Mouse (Mus musculus): ENCODE measurements around the gene Ildr1. TPM values are rescaled to one million over a fixed set of nuclear protein-coding genes. Genes with fewer than 3 reads are reported as not detected.

Gene Ildr1
- polyA plus RNA-seq, 1 experiment from 2014 or later = not detected

- whole genome bisulfite sequencing (ENCODE audit: missing documents) = 0% methylated on average over 2 of the region's 2 CpGs
- H3K79me2 ChIP-seq (ENCODE audit: inconsistent target) = no peaks in the 10 kb centered on the region
- H3K27ac ChIP-seq = no peak overlapping the region
- H3K4me3 ChIP-seq (ENCODE audit: inconsistent target) = no peak overlapping the region
- no peaks in the 10 kb centered on the region for H3K36me3 ChIP-seq (ENCODE audit: inconsistent target)
Observed at GRCm38 (mm10) chr16:36675304-36675703, 18.5 kb upstream of the Ildr1 start.

GRCm38 (mm10) chr16:36675902-36676301 is 17.9 kb upstream of the Ildr1 start:
- Histone ChIP-seq H3K27ac (no peak overlapping the region), H3K79me2 (ENCODE audit: inconsistent target) (no peaks in the 10 kb centered on the region), H3K4me3 (ENCODE audit: inconsistent target) (no peak overlapping the region), H3K36me3 (ENCODE audit: inconsistent target) (no peaks in the 10 kb centered on the region)
- 70% methylated on average over 2 of the region's 2 CpGs for WGBS (ENCODE audit: missing documents)

GRCm38 (mm10) chr16:36681829-36682228 is 11.9 kb upstream of the Ildr1 start:
- H3K27ac ChIP-seq = no peak overlapping the region
- no peaks in the 10 kb centered on the region for H3K79me2 ChIP-seq (ENCODE audit: inconsistent target)
- H3K36me3 ChIP-seq (ENCODE audit: inconsistent target) = no peaks in the 10 kb centered on the region
- WGBS (ENCODE audit: missing documents) = 95% methylated on average over 3 of the region's 3 CpGs
- no peak overlapping the region for H3K4me3 ChIP-seq (ENCODE audit: inconsistent target)

GRCm38 (mm10) chr16:36684325-36684918 is 9.4 kb upstream of the Ildr1 start:
- H3K4me3 ChIP-seq (ENCODE audit: inconsistent target) = no peak overlapping the region
- no peaks in the 10 kb centered on the region for H3K79me2 ChIP-seq (ENCODE audit: inconsistent target)
- H3K36me3 ChIP-seq (ENCODE audit: inconsistent target) = no peaks in the 10 kb centered on the region
- 77% methylated on average over 6 of the region's 6 CpGs for WGBS (ENCODE audit: missing documents)
- no peak overlapping the region for H3K27ac ChIP-seq

GRCm38 (mm10) chr16:36688076-36688475 is 5.7 kb upstream of the Ildr1 start:
- WGBS (ENCODE audit: missing documents) = 100% methylated on average over 2 of the region's 2 CpGs
- no peaks in the 10 kb centered on the region for H3K36me3 ChIP-seq (ENCODE audit: inconsistent target)
- H3K4me3 ChIP-seq (ENCODE audit: inconsistent target) = no peak overlapping the region
- H3K27ac ChIP-seq = no peak overlapping the region
- H3K79me2 ChIP-seq (ENCODE audit: inconsistent target) = no peaks in the 10 kb centered on the region

GRCm38 (mm10) chr16:36691484-36691883 is 2.3 kb upstream of the Ildr1 start:
- 96% methylated on average over 3 of the region's 3 CpGs for WGBS (ENCODE audit: missing documents)
- no peak overlapping the region for H3K4me3 ChIP-seq (ENCODE audit: inconsistent target)
- H3K27ac ChIP-seq = no peak overlapping the region
- no peaks in the 10 kb centered on the region for H3K79me2 ChIP-seq (ENCODE audit: inconsistent target)
- H3K36me3 ChIP-seq (ENCODE audit: inconsistent target) = no peaks in the 10 kb centered on the region

GRCm38 (mm10) chr16:36694798-36695290 is 1.1 kb downstream of the Ildr1 start:
- H3K4me3 ChIP-seq (ENCODE audit: inconsistent target) = no peak overlapping the region
- no peaks in the 10 kb centered on the region for H3K36me3 ChIP-seq (ENCODE audit: inconsistent target)
- WGBS (ENCODE audit: missing documents) = 97% methylated on average over 8 of the region's 9 CpGs
- no peaks in the 10 kb centered on the region for H3K79me2 ChIP-seq (ENCODE audit: inconsistent target)
- H3K27ac ChIP-seq = no peak overlapping the region

- H3K27ac ChIP-seq = no peak overlapping the region
- WGBS (ENCODE audit: missing documents) = 31% methylated on average over 8 of the region's 8 CpGs
- H3K4me3 ChIP-seq (ENCODE audit: inconsistent target) = no peak overlapping the region
- no peaks in the 10 kb centered on the region for H3K36me3 ChIP-seq (ENCODE audit: inconsistent target)
- no peaks in the 10 kb centered on the region for H3K79me2 ChIP-seq (ENCODE audit: inconsistent target)
Observed at GRCm38 (mm10) chr16:36697331-36697730, 3.6 kb downstream of the Ildr1 start.

- no peak overlapping the region for H3K4me3 ChIP-seq (ENCODE audit: inconsistent target)
- 79% methylated on average over 2 of the region's 2 CpGs for WGBS (ENCODE audit: missing documents)
- no peaks in the 10 kb centered on the region for H3K79me2 ChIP-seq (ENCODE audit: inconsistent target)
- no peak overlapping the region for H3K27ac ChIP-seq
- H3K36me3 ChIP-seq (ENCODE audit: inconsistent target) = no peaks in the 10 kb centered on the region
Observed at GRCm38 (mm10) chr16:36700484-36700883, 6.7 kb downstream of the Ildr1 start.

- no peak overlapping the region for H3K27ac ChIP-seq
- no peak overlapping the region for H3K4me3 ChIP-seq (ENCODE audit: inconsistent target)
- WGBS (ENCODE audit: missing documents) = 84% methylated on average over 5 of the region's 6 CpGs
- no peaks in the 10 kb centered on the region for H3K79me2 ChIP-seq (ENCODE audit: inconsistent target)
- no peaks in the 10 kb centered on the region for H3K36me3 ChIP-seq (ENCODE audit: inconsistent target)
Observed at GRCm38 (mm10) chr16:36707702-36708423, 14.1 kb downstream of the Ildr1 start.

GRCm38 (mm10) chr16:36708751-36709150 is 15.0 kb downstream of the Ildr1 start:
- Histone ChIP-seq H3K36me3 (ENCODE audit: inconsistent target) (no peaks in the 10 kb centered on the region), H3K27ac (no peak overlapping the region), H3K79me2 (ENCODE audit: inconsistent target) (no peaks in the 10 kb centered on the region), H3K4me3 (ENCODE audit: inconsistent target) (no peak overlapping the region)
- 27% methylated on average over 7 of the region's 7 CpGs for WGBS (ENCODE audit: missing documents)

GRCm38 (mm10) chr16:36709405-36709804 is 15.6 kb downstream of the Ildr1 start:
- H3K79me2 ChIP-seq (ENCODE audit: inconsistent target) = no peaks in the 10 kb centered on the region
- H3K27ac ChIP-seq = no peak overlapping the region
- H3K4me3 ChIP-seq (ENCODE audit: inconsistent target) = no peak overlapping the region
- WGBS (ENCODE audit: missing documents) = 31% methylated on average over 17 of the region's 17 CpGs
- H3K36me3 ChIP-seq (ENCODE audit: inconsistent target) = no peaks in the 10 kb centered on the region

- H3K27ac ChIP-seq = no peak overlapping the region
- H3K79me2 ChIP-seq (ENCODE audit: inconsistent target) = no peaks in the 10 kb centered on the region
- 93% methylated on average over 2 of the region's 2 CpGs for WGBS (ENCODE audit: missing documents)
- no peaks in the 10 kb centered on the region for H3K36me3 ChIP-seq (ENCODE audit: inconsistent target)
- no peak overlapping the region for H3K4me3 ChIP-seq (ENCODE audit: inconsistent target)
Observed at GRCm38 (mm10) chr16:36710794-36711193, 17.0 kb downstream of the Ildr1 start.

GRCm38 (mm10) chr16:36711760-36712159 is 18.0 kb downstream of the Ildr1 start:
- H3K4me3 ChIP-seq (ENCODE audit: inconsistent target) = no peak overlapping the region
- H3K27ac ChIP-seq = peak overlapping the region; percentile 59
- H3K36me3 ChIP-seq (ENCODE audit: inconsistent target) = no peaks in the 10 kb centered on the region
- H3K79me2 ChIP-seq (ENCODE audit: inconsistent target) = no peaks in the 10 kb centered on the region
- WGBS (ENCODE audit: missing documents) = 20% methylated on average over 12 of the region's 12 CpGs

GRCm38 (mm10) chr16:36717481-36717880 is 23.7 kb downstream of the Ildr1 start:
- peak overlapping the region; percentile 16; the same call in 1 of the 2 replicates for H3K27ac ChIP-seq
- whole genome bisulfite sequencing (ENCODE audit: missing documents) = 28% methylated on average over 4 of the region's 4 CpGs
- no peak overlapping the region for H3K4me3 ChIP-seq (ENCODE audit: inconsistent target)
- H3K36me3 ChIP-seq (ENCODE audit: inconsistent target) = no peaks in the 10 kb centered on the region
- no peaks in the 10 kb centered on the region for H3K79me2 ChIP-seq (ENCODE audit: inconsistent target)
